Mouse (Mus musculus) embryonic facial prominence, embryonic 12.5 days (tissue): ENCODE measurements around the gene Tmem201. TPM values are rescaled to one million over a fixed set of nuclear protein-coding genes. Genes with fewer than 3 reads are reported as not detected.
A peak's percentile ranks its signal among the peaks of the same experiment; 100 is the strongest.

ENCODE experiments used
- ATAC-seq: fragments of 200-750 bp; cut with Nextera tagmentation; 2 replicates; pipeline ENCODE4 v1.8.0; 2017; ENCODE audit not compliant: insufficient number of reproducible peaks, insufficient read depth, low FRiP score, low TSS enrichment
- H3K27ac ChIP-seq: fragments of 300-500 bp; sonication (generic); 2 replicates; pipeline ENCODE4 v1.5.1; 2016; ENCODE audit warnings: mild to moderate bottlenecking
- H3K27me3 ChIP-seq: fragments of 300-500 bp; sonication (generic); 2 replicates; pipeline ENCODE4 v1.6.1; 2016; ENCODE audit warnings: mild to moderate bottlenecking, moderate library complexity
- H3K36me3 ChIP-seq: fragments of 300-500 bp; sonication (generic); 2 replicates; pipeline ENCODE4 v1.6.1; 2016; ENCODE audit warnings: mild to moderate bottlenecking
- H3K4me1 ChIP-seq: fragments of 300-500 bp; sonication (generic); 2 replicates; pipeline ENCODE4 v1.6.1; 2016
- H3K4me2 ChIP-seq: fragments of 300-500 bp; sonication (generic); replicated peaks from 2 replicates; pipeline ENCODE4 v1.6.1; 2016; ENCODE audit warnings: mild to moderate bottlenecking, moderate library complexity
- H3K4me3 ChIP-seq: fragments of 300-500 bp; sonication (generic); 2 replicates; pipeline ENCODE4 v1.5.1; 2016; ENCODE audit warnings: mild to moderate bottlenecking
- H3K9ac ChIP-seq: fragments of 300-500 bp; sonication (generic); 2 replicates; pipeline ENCODE4 v1.6.1; 2016; ENCODE audit warnings: mild to moderate bottlenecking, moderate library complexity
- H3K9me3 ChIP-seq: fragments of 300-500 bp; sonication (generic); 2 replicates; pipeline ENCODE4 v1.6.1; 2016; ENCODE audit warnings: mild to moderate bottlenecking, moderate library complexity
- WGBS: fragments of 180-500 bp; shearing (Covaris S2); methylation state at CpG from one replicate; pipeline ENCODE4 v1.1.7; 2016; 5-methylcytosine and 5-hydroxymethylcytosine counted together
- polyA plus RNA-seq: library from polyadenylated mRNA; unstranded; fragments of >200 nt; fragmentation: Nextera tagmentation; extraction: Ambion mirVana; gene quantifications from 2 replicates; pipeline ENCODE4 v1.2.1, GENCODE M21; 2016

The Tmem201 gene
- polyA plus RNA-seq = 38.1 and 39.0 TPM in 2 replicates

- Histone ChIP-seq H3K27me3 (no peaks in the 10 kb centered on the region), H3K4me1 (peaks cover 46% of the 10 kb centered on the region), H3K36me3 (peaks cover 8% of the 10 kb centered on the region; the same call in 1 of the 2 replicates), H3K9me3 (no peaks in the 10 kb centered on the region), H3K27ac (peak within 1 kb of the TSS; percentile 86), H3K9ac (peak within 1 kb of the TSS; percentile 89), H3K4me2 (peak within 1 kb of the TSS; percentile 96), H3K4me3 (peak within 1 kb of the TSS; percentile 91)
- ATAC-seq = peak; percentile 80
- 1% methylated on average over 94 of the region's 97 CpGs for WGBS
Measured at GRCm38 (mm10) chr4:149737383-149738324, at the start of gene Tmem201. Gene Tmem201 (minus strand): TSS chr4:149738044.

GRCm38 (mm10) chr4:149784901-149785300, 47.1 kb upstream of the Tmem201 start:
- Histone ChIP-seq H3K9me3 (no peaks in the 10 kb centered on the region), H3K27me3 (no peaks in the 10 kb centered on the region), H3K4me2 (no peak overlapping the region), H3K9ac (no peak overlapping the region), H3K4me1 (peaks cover 6% of the 10 kb centered on the region; the same call in 1 of the 2 replicates), H3K27ac (no peak overlapping the region), H3K4me3 (no peak overlapping the region), H3K36me3 (no peaks in the 10 kb centered on the region)
- WGBS = 85% methylated on average over 5 of the region's 5 CpGs
- ATAC-seq = no peak

- H3K27ac ChIP-seq = no peak overlapping the region
- no peaks in the 10 kb centered on the region for H3K27me3 ChIP-seq
- peaks cover 3% of the 10 kb centered on the region; the same call in 1 of the 2 replicates for H3K4me1 ChIP-seq
- H3K4me2 ChIP-seq = no peak overlapping the region
- no peaks in the 10 kb centered on the region for H3K36me3 ChIP-seq
- 86% methylated on average over 9 of the region's 9 CpGs for WGBS
- no peak overlapping the region for H3K4me3 ChIP-seq
- no peak for ATAC-seq
- no peak overlapping the region for H3K9ac ChIP-seq
- H3K9me3 ChIP-seq = no peaks in the 10 kb centered on the region
Measured at GRCm38 (mm10) chr4:149784371-149784770, 46.5 kb upstream of the Tmem201 start.

GRCm38 (mm10) chr4:149782975-149783374, 45.1 kb upstream of the Tmem201 start:
- WGBS = 67% methylated on average over 8 of the region's 8 CpGs
- H3K4me2 ChIP-seq = no peak overlapping the region
- no peaks in the 10 kb centered on the region for H3K27me3 ChIP-seq
- 0 out of 2 replicates have a peak overlapping the region, but pooled peaks have one; percentile 2 for H3K27ac ChIP-seq
- no peaks in the 10 kb centered on the region for H3K36me3 ChIP-seq
- H3K4me3 ChIP-seq = no peak overlapping the region
- ATAC-seq = no peak
- no peaks in the 10 kb centered on the region for H3K9me3 ChIP-seq
- peaks cover 3% of the 10 kb centered on the region; the same call in 1 of the 2 replicates for H3K4me1 ChIP-seq
- no peak overlapping the region for H3K9ac ChIP-seq

GRCm38 (mm10) chr4:149780565-149781356, 42.9 kb upstream of the Tmem201 start:
- Histone ChIP-seq H3K27me3 (no peaks in the 10 kb centered on the region), H3K27ac (no peak overlapping the region), H3K4me3 (no peak overlapping the region), H3K4me2 (no peak overlapping the region), H3K9me3 (no peaks in the 10 kb centered on the region), H3K36me3 (no peaks in the 10 kb centered on the region), H3K9ac (no peak overlapping the region), H3K4me1 (peaks cover 3% of the 10 kb centered on the region; the same call in 1 of the 2 replicates)
- 68% methylated on average over 13 of the region's 13 CpGs for WGBS
- no peak for ATAC-seq

GRCm38 (mm10) chr4:149779966-149780365, 42.1 kb upstream of the Tmem201 start:
- no peak overlapping the region for H3K27ac ChIP-seq
- no peaks in the 10 kb centered on the region for H3K36me3 ChIP-seq
- H3K27me3 ChIP-seq = no peaks in the 10 kb centered on the region
- peaks cover 3% of the 10 kb centered on the region; the same call in 1 of the 2 replicates for H3K4me1 ChIP-seq
- no peaks in the 10 kb centered on the region for H3K9me3 ChIP-seq
- 81% methylated on average over 9 of the region's 9 CpGs for WGBS
- H3K9ac ChIP-seq = no peak overlapping the region
- no peak for ATAC-seq
- no peak overlapping the region for H3K4me2 ChIP-seq
- H3K4me3 ChIP-seq = no peak overlapping the region

GRCm38 (mm10) chr4:149777126-149777525, 39.3 kb upstream of the Tmem201 start:
- no peak overlapping the region for H3K4me3 ChIP-seq
- H3K4me2 ChIP-seq = no peak overlapping the region
- no peak overlapping the region for H3K27ac ChIP-seq
- no peak for ATAC-seq
- no peaks in the 10 kb centered on the region for H3K36me3 ChIP-seq
- H3K9ac ChIP-seq = no peak overlapping the region
- 86% methylated on average over 9 of the region's 9 CpGs for WGBS
- no peaks in the 10 kb centered on the region for H3K27me3 ChIP-seq
- peaks cover 12% of the 10 kb centered on the region for H3K4me1 ChIP-seq
- H3K9me3 ChIP-seq = no peaks in the 10 kb centered on the region

GRCm38 (mm10) chr4:149775760-149776362, 38.0 kb upstream of the Tmem201 start:
- no peak for ATAC-seq
- WGBS = 17% methylated on average over 8 of the region's 8 CpGs
- Histone ChIP-seq H3K4me2 (no peak overlapping the region), H3K9ac (no peak overlapping the region), H3K4me1 (peaks cover 13% of the 10 kb centered on the region), H3K4me3 (no peak overlapping the region), H3K36me3 (no peaks in the 10 kb centered on the region), H3K9me3 (no peaks in the 10 kb centered on the region), H3K27me3 (no peaks in the 10 kb centered on the region), H3K27ac (no peak overlapping the region)

- Histone ChIP-seq H3K4me3 (no peak overlapping the region), H3K9me3 (no peaks in the 10 kb centered on the region), H3K9ac (no peak overlapping the region), H3K4me1 (peaks cover 13% of the 10 kb centered on the region), H3K4me2 (no peak overlapping the region), H3K27ac (no peak overlapping the region), H3K36me3 (no peaks in the 10 kb centered on the region), H3K27me3 (no peaks in the 10 kb centered on the region)
- ATAC-seq = no peak
- WGBS = 85% methylated on average over 7 of the region's 7 CpGs
Measured at GRCm38 (mm10) chr4:149775330-149775729, 37.5 kb upstream of the Tmem201 start.

- no peaks in the 10 kb centered on the region for H3K9me3 ChIP-seq
- H3K4me1 ChIP-seq = peaks cover 13% of the 10 kb centered on the region
- H3K27me3 ChIP-seq = no peaks in the 10 kb centered on the region
- peak within 1 kb of the TSS; percentile 99 for H3K4me2 ChIP-seq
- peak within 1 kb of the TSS; percentile 75 for H3K9ac ChIP-seq
- peak within 1 kb of the TSS; percentile 75 for H3K4me3 ChIP-seq
- peak; percentile 95 for ATAC-seq
- H3K27ac ChIP-seq = peak within 1 kb of the TSS; percentile 61
- no peaks in the 10 kb centered on the region for H3K36me3 ChIP-seq
- 0% methylated on average over 41 of the region's 51 CpGs for WGBS
Measured at GRCm38 (mm10) chr4:149774094-149774470, 36.2 kb upstream of the Tmem201 start, which contains the start of gene Slc25a33. Gene Slc25a33 (minus strand): TSS chr4:149774277.

- Histone ChIP-seq H3K4me2 (peak overlapping the region; percentile 99), H3K27me3 (no peaks in the 10 kb centered on the region), H3K4me3 (peak overlapping the region; percentile 75), H3K27ac (peak overlapping the region; percentile 61), H3K9me3 (no peaks in the 10 kb centered on the region), H3K4me1 (peaks cover 13% of the 10 kb centered on the region), H3K36me3 (no peaks in the 10 kb centered on the region), H3K9ac (peak overlapping the region; percentile 75)
- under 1% methylated on average over 58 of the region's 65 CpGs for WGBS
- peak; percentile 61 for ATAC-seq
Measured at GRCm38 (mm10) chr4:149773408-149774093, 35.7 kb upstream of the Tmem201 start.
